Mouse (Mus musculus): ENCODE results near the gene Gpr142.

Gpr142 gene

GRCm38 (mm10) chr11:114802540-114803267 lies 4.0 kb downstream of the Gpr142 start:
- no peak for DNase-seq

GRCm38 (mm10) chr11:114803990-114804389 lies 5.3 kb downstream of the Gpr142 start:
- DNase-seq: no peak

GRCm38 (mm10) chr11:114807025-114807424 lies 8.3 kb downstream of the Gpr142 start:
- DNase-seq: no peak

- DNase-seq: no peak
These were observed 9.1 kb downstream of the Gpr142 start for GRCm38 (mm10) chr11:114807686-114808427.

DNA sequence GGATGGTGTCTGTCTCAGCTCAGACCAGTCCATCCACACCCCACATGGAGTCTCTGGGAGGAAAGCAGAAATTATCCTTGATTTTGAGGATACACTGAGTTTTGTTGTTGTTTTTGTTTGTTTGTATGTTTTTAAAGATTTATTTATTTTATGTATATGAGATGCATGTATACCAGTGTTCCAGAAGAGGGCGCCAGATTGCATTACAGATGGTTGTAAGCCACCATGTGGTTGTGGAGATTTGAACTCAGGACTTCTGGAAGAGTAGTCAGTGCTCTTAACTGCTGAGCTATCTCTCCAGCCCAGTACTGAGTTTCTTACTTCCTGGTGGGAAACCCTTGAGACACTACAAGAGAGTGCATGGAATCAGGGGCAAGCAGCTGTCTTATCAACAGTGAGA lies 10.6 kb downstream of the Gpr142 start:
- no peak for DNase-seq

DNA sequence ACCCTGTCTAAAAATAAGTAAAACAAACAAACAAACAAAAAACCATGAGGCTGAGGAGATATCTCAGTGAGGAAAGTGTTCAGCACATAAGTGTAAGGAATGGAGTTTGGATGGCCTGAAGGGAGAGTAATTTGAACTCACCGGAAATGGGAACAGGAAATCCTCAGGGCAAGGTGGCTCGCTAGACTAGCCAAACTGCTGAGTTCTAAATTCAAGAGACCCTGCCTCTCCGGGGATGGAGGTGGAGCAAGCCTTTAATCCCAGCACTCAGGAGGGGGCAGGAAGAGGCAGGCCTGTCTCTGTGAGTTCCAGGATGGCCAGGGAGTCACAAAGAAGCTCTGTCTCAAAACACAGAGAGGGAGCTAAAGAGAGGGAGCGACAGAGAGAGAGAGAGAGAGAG lies 11.6 kb downstream of the Gpr142 start:
- no peak for DNase-seq

GRCm38 (mm10) chr11:114812731-114813240 lies 14.1 kb downstream of the Gpr142 start:
- DNase-seq: peak; percentile 96

GRCm38 (mm10) chr11:114814873-114815592 lies 16.3 kb downstream of the Gpr142 start:
- no peak for DNase-seq

GRCm38 (mm10) chr11:114816934-114817333 lies 18.2 kb downstream of the Gpr142 start:
- no peak for DNase-seq

GRCm38 (mm10) chr11:114818185-114818584 lies 19.5 kb downstream of the Gpr142 start:
- no peak for DNase-seq

DNA sequence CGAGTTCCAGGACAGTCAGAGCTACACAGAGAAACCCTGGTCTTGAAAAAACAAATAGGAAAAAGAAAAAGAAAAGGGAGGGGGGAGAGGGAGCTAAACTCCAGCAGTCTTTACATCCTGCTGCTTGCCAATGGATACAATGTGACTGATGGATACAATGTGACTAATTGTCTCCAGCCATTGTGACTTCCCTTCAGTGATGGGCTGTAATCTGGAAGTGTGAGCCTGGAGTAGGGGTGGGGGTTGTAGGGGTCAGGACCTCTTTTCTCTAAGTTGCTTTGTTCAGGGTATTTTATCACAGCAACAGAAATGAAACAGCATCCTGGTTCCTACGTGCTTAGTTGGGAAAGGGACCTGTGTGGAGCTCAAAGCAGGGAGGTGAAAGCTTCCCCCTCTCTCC lies 20.4 kb downstream of the Gpr142 start:
- no peak for DNase-seq

DNA sequence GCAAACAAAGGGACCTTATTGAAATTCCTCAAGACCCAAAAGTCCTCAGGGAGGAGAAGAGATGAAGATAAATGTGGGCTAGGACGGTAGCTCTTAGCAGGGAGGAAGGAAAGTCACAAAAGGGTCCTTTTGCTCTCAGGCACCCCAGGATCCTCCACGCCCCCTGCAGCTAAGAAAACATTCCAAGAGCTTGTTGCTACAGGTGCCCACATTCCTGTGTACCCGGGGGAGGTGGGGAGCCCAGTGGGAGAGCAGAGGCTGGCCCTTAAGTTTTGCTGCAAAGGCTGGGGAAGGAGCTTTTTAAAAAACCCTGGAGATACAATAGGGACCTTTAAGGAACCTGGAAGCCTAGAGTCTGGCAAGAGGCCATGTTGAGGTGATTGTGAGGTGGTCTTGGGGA lies 21.7 kb downstream of the Gpr142 start:
- no peak for DNase-seq

GRCm38 (mm10) chr11:114821325-114821724 lies 22.6 kb downstream of the Gpr142 start:
- DNase-seq: no peak

DNA sequence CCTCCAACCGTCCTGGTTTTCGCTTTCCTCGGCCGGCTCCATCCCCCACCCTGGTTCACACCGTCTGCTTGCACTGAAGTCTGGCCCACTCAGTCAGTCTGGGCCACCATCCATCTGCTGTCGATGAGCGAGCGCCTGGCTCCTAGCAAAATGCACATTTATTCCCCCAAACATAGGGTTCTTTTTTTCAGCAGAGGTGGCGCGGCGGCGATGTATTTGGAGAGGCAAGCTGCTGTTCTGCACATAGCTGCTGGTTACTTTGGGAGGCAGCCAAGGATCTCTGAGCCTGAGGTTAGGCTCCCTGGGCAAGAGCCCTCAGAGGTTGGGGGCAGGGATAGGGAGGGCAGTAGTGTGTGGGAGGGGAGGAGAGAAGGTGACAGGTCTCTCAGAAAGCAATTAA lies 24.0 kb downstream of the Gpr142 start:
- peak; percentile 65 for DNase-seq

- no peak for DNase-seq
These were observed 24.5 kb downstream of the Gpr142 start for GRCm38 (mm10) chr11:114823199-114823725.

DNA sequence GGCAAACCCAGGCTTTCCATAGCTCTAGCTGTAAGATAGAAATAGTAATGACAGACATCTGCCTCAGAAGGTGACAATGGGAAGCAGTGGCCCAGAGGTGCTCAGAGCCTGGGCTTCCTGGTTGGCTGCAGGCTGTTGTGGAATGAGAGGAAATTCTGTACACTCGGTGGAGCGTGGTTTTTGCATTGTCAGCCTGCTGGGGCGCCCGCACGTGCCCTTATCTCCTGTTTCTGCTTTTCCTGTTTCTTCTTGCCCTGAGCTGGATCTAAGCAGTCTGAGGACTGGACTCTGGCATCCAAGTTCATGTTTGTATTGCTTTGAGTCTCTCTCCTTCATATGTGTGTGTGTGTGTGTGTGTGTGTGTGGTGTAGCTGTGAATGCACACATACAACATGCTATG lies 28.0 kb downstream of the Gpr142 start:
- no peak for DNase-seq

DNA sequence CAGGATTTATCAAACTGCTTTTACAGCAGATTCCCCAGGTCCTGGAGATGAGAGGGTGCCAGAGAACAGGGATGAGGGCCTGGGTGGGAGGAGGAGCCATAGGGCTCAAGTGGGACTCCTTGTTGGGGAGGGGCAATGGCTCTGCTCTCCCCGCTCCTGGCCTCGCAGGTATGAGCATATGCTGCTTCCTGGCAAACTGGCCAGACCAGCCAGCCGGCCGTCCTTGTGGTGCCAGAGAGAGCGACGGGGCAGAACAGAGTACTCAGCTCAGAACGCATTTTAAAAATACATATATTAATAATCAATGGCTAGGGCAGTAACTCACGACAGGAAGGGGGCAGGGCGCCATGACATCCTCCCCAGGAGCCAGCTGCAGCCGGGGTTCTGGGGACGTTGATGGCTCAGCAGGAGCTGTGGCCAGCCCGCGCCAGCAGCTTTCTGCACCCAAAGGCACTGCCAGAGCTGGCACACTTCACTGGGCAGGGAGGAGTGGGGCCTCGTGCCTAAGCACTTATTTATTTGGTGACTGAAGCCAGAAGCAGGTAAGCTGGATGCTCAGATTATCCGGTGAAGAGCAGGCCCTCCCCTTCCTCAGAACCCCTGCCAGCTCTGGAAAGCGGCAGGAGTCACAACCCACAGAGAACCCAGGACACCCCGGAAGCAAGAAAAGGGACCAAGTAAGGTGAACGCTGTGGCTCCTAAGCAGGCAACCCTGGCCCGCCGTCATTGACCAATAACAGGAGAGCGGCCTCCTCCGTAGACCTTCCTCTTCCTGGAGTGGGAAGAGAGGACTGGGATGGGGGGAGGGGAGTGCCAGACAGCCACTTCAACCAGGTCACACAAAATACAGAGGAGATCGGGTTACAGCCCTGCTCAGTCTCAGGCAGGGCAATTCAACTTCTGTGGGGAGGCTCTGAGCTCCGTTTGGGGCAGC lies 31.0 kb downstream of the Gpr142 start:
- peak; percentile 63 for DNase-seq

GRCm38 (mm10) chr11:114830433-114830773 lies 31.7 kb downstream of the Gpr142 start:
- DNase-seq: no peak

GRCm38 (mm10) chr11:114833166-114833565 lies 34.4 kb downstream of the Gpr142 start:
- no peak for DNase-seq

DNA sequence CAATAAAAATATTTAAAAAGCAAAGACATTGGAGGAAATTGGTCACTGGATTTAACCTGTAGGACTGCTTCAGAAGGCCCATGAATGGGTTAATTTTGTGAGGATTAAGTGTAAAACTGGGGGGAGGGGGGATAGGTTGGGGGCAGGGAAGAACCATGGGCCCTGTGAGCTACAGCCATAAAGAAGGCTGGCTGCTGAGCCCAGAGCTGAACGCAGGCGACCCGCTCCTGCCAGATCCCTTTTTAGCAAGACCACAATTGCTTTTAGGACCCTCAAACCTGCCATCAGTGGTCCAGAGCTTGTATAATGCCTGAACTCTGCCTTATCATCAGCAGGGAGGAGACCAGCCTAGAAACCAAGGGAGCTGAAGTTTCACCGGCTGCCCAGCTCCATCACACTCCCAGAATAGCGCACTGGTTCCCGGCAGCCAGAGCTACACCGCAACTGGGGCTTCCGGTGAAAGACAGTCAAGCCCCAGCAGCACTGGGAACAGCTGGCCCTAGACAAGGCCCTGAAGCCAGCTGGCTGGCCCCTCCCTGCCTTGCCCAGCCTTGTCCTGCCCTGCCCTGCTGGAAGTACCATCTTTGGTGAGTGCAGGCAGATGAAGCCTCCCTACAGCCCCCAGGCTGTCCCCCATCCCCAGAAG lies 45.2 kb downstream of the Gpr142 start:
- DNase-seq: no peak

DNA sequence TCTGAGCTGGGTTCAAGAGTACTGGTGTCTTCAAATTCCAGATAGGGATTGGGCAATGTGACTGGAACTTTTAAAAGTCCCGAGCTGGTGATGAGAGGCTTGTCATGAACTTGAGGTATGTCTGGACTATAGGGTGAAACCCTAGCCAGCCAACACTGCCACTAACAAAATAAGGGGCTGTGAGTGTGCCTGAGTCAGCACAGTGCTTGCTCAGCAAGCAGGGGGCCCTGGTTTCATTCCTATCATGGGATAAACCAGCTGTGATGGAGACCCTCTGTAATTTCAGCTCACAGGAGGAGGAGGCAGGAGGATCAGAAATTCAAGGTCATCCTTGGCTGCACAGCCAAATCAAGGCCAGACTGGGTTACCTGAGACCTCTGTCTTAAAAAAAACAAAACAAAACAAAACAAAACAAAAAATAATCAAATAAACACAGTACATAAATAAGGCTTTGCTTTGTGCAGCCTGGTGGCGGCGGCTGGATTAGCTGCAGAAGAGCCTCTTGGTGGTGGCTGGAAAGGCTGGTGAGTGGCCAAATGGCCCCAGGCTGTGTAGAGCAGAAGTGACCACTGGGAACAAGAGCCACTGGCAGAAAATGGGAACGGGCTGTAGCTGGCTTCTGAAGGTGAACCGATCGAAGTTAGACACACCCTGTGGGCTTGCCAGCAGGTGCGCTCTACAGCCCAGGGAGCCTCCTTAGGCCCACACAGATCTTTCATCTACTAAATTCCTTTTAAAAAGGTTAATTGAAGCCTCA lies 45.9 kb downstream of the Gpr142 start:
- no peak for DNase-seq
